Mouse (Mus musculus): ENCODE results near the gene Pclo. TPM values are rescaled to one million over a fixed set of nuclear protein-coding genes. Genes with fewer than 3 reads are reported as not detected.
"Not testable (repeated sequence)": the region's sequence is repeated elsewhere in the genome, so short reads cannot be mapped to it uniquely, and the experiment has no call there.

Pclo gene
- total RNA-seq, 2 experiments from 2014 or later, result 0.26 to 0.28 TPM

DNA sequence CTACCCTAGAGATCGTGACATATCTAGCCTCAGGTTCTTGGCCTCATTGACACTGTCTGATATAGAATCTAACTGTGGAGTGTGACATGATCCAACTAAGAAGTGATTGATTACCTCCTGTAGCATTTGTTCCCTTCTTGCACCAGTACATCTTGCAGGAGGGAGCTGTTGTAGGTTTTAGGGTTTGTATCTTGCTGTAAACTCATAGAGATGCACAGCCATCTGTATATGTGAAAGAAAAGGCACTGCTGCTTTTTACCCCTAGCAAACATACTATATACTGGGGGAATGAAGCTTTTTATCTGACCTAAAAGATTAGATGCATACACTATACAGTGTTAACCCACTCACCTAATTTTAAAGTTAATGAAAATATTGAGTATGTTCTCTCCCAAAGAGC is 147.9 kb downstream of the Pclo start:
- DNase-seq (ENCODE audit: low spot score), result no peak
- intact Hi-C loops (cut with DNase I), result no loop called here

- intact Hi-C loops (cut with DNase I), result loop anchor here (10.0 kb wide), 1 partner anchor 106 kb away; no protein-coding TSS in a partner anchor
- DNase-seq (ENCODE audit: low spot score), result no peak
These were observed 165.7 kb downstream of the Pclo start for GRCm38 (mm10) chr5:14680419-14680818.

GRCm38 (mm10) chr5:14691995-14692394 is 177.3 kb downstream of the Pclo start:
- no peak for DNase-seq (ENCODE audit: low spot score)
- intact Hi-C loops (cut with DNase I), result no loop called here

GRCm38 (mm10) chr5:14696745-14697144 is 182.0 kb downstream of the Pclo start:
- DNase-seq (ENCODE audit: low spot score), result no peak
- intact Hi-C loops (cut with DNase I), result no loop called here

DNA sequence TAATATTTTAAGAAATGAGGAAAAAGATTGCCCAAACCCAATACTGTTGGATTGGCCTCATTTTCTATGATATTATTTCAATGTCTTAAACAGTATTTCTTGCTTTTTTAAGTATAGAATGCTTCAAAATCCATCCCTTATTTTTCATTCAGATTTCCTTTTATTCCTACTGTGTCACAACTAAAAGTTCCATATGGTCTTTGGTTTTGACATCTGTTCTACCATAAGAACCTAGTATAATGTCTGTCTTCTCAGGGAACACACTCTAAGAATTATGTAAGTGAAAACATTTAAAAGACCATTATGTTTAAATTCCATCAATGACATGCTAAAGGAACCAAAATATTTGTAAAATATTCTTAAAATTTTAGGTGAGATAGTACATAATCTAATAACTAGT is 186.2 kb downstream of the Pclo start:
- intact Hi-C loops (cut with DNase I), result no loop called here
- DNase-seq (ENCODE audit: low spot score), result no peak

- DNase-seq (ENCODE audit: low spot score), result no peak
- intact Hi-C loops (cut with DNase I), result no loop called here
These were observed 190.7 kb downstream of the Pclo start for GRCm38 (mm10) chr5:14705423-14705822.

DNA sequence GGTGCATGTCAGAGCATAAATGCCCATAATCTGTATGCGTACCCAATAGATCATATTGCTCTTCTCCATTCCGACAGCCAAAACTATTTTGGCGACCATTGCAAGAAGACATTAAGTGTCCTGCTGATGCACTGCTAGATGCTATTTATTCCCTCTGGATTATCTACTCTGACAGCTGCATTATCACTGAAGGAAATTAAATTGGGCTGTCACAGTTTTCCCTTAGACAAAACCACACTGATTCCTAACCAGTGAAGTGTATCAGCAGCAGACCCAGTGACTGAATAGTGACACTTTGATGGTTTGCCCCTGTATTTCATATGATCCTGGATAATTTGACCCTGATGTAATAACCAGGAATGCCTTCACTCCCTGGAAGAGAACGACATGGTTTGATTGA is 192.6 kb downstream of the Pclo start:
- intact Hi-C loops (cut with DNase I), result no loop called here
- no peak for DNase-seq (ENCODE audit: low spot score)

DNA sequence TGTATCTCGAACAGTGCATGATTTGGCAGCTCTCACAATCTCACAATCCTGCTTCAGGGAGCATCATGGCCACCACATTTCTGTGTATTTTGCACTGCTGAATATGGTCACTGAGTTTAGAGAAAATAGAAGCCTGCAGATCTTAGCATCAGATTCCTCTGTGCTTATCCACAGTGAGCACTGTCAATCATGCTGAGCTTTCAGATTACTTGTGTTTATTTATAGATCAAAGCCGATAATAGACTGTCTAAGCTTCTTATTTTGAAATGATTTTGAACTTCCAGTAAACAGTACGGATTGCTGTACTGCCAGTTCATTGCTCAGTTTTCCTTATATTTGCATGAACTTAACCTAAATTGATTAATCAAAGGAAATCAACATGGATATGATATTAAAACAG is 208.9 kb downstream of the Pclo start:
- intact Hi-C loops (cut with DNase I), result no loop called here
- DNase-seq (ENCODE audit: low spot score), result no peak

- intact Hi-C loops (cut with DNase I), result no loop called here
- DNase-seq (ENCODE audit: low spot score), result no peak
These were observed 214.0 kb downstream of the Pclo start for GRCm38 (mm10) chr5:14728676-14729253.

DNA sequence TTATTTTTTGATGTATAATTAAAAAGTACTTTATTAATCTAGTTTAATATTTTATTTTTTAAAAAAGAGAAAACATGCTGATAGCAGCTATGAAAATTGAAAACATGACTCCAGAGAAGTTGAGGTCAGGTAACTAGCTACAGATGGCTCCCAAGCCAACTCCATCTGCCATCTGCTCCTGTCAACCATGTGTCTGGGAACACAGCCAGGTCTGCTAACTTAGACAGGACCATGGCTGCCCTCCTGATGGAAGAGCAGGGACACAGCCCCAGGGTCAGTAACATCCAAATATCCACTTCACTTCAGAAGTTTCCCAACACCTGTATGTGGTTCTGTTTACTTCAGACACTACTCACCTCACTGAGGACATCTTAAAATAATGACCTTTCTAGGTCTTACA is 236.2 kb downstream of the Pclo start:
- intact Hi-C loops (cut with DNase I), result no loop called here

DNA sequence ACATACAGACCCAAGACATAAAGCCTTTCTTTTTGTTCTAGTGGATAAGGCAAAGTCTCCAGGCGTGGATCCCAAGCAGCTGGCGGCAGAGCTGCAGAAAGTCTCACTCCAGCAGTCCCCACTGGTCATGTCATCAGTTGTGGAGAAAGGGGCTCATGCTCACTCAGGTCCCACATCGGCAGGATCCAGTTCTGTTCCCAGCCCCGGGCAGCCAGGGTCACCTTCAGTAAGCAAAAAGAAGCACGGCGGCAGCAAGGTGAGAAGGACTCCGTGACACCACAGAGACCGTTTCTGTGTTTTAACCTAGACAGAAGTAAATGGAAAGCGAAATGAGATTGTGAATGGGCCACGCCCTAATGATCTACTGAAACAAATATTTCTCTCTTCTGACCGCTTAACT is 252.0 kb downstream of the Pclo start:
- intact Hi-C loops (cut with DNase I), result no loop called here
- no peak for DNase-seq (ENCODE audit: low spot score)

More for the DNA sequence above, 236.2 kb downstream of the Pclo start:
- DNase-seq (ENCODE audit: low spot score), result no peak

GRCm38 (mm10) chr5:14782362-14783082 is 267.8 kb downstream of the Pclo start:
- DNase-seq (ENCODE audit: low spot score), result no peak
- intact Hi-C loops (cut with DNase I), result no loop called here

- DNase-seq (ENCODE audit: low spot score), result no peak
- intact Hi-C loops (cut with DNase I), result no loop called here
These were observed 279.2 kb downstream of the Pclo start for GRCm38 (mm10) chr5:14793891-14794290.

GRCm38 (mm10) chr5:14807136-14807535 is 292.4 kb downstream of the Pclo start:
- no peak for DNase-seq (ENCODE audit: low spot score)
- intact Hi-C loops (cut with DNase I), result no loop called here

DNA sequence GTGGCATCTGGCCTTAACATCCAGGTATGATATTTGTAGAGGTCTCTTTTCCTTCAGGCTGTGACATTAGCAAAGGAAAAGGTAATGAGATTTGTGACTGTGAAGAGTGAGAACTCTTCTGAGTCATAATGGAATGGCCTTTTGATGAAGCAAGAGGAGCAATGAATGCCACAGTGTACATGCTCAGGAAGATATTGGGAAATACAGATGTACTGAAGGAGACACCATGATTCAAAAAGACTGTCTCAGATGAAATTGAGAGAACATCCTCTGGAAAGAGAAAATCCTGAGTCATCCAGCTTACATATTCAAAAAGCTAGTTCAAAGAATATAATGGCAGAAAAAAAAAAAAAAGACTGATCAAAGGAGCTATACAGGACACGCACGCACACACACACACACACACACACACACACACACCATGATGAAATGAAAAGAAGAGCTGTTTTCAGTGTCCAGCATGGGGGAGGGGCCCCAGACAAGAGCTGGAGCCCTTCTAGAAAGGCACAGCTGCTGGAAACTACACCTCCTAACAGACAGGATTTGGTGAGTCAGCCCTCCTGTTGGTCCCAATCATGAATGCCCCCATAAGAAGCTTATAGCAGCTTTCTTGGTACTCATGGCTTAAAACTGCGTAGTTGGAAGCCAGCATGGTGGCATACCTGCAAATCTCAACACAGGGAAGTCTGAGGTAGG is 318.6 kb downstream of the Pclo start:
- intact Hi-C loops (cut with DNase I), result no loop called here

DNA sequence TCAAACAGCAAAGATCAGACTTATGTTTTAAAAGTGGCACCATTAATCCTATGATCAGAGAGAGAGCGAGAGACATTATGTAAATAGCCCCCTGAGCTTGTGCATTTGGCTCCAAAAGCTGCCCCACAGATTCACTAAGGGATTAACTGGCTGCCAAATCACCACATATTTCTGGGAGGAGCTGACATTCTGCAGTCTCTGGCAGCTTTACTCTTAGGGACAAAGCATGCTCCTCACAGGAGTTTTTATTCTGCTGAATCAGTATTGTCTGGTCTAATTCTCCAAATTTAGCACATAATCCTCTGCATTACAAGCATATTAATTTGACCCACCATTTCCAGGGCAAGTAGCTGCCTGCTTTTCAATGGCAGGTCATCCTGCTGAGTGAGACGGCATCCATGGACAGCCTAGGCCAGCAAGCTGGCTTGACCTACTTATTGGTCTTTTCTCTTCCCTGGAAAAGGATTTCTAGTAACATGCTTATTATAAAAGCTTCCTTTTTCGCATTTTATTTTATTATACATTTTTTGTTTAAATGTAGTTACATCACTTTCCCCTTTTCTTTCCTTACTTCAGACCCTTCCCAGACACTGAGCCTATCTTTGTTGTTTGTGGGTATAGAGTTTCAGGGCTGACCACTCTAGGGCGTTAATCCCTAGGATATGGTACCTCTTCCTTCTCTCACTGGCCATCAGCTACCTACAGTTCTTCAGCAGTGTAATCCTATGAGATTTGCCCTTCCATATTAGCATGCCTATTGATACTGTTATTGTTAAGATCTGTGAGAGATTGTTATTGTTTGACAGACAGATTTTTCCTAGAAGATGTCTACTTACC is 319.7 kb downstream of the Pclo start:
- intact Hi-C loops (cut with DNase I), result no loop called here
- DNase-seq (ENCODE audit: low spot score), result no peak

More for the DNA sequence above, 318.6 kb downstream of the Pclo start:
- DNase-seq (ENCODE audit: low spot score), result no peak

GRCm38 (mm10) chr5:14853650-14854049 is 338.9 kb downstream of the Pclo start:
- intact Hi-C loops (cut with DNase I), result no loop called here
- no peak for DNase-seq (ENCODE audit: low spot score)

DNA sequence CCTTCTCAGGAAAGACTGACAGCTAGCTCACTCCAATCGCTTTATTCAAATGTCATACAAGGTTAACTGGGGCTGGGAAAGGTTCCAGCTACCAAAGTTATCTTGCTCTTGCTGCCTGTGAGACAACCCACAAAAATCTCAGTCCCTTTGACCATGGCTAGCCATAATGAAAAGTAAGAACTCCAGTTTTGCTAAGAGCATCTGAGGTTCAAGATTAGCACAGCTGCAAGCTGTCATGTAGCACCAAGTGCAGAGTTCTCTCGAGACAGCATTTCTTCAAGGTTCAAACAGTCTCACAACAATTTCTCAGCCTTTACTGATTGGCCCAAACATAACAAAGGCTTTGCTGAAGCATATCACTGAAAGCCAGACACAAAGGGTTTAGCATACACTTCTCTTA is 370.6 kb downstream of the Pclo start:
- DNase-seq (ENCODE audit: low spot score); intact Hi-C loops (cut with DNase I): not testable (repeated sequence)

- no peak for DNase-seq (ENCODE audit: low spot score)
These were observed 377.5 kb downstream of the Pclo start for GRCm38 (mm10) chr5:14892242-14892641.

DNA sequence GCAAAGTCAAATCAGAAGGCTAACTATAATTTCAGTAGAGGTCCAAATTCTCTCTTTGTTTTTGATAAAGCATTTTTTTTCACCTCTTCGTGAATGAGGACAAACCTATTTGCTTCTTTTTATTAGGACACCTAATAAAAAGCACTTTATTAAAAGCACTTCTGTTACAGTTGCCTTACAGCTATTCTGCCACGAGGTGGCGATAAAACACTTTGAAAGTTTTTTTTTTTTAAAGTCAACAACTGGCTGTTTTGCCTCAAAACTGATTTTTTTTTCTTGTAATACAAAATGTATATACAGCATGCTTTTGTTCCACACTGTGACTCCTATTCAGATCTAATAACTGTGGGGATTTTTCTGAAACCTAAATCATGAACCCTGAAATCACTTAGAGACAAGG is 388.8 kb downstream of the Pclo start:
- DNase-seq (ENCODE audit: low spot score); intact Hi-C loops (cut with DNase I): not testable (repeated sequence)

More at GRCm38 (mm10) chr5:14892242-14892641, 377.5 kb downstream of the Pclo start:
- intact Hi-C loops (cut with DNase I), result no loop called here

Data from heart, postnatal 25 days (tissue).